Mouse (Mus musculus) lung, adult 2 months (tissue): ENCODE data around the gene Ms4a7.

Source experiments
- CTCF ChIP-seq: fragments of 200-500 bp; IDR thresholded peaks from 2 replicates; pipeline ENCODE4 v1.5.1; 2011; ENCODE audit warnings: mild to moderate bottlenecking, low read length, control low read depth; ENCODE audit not compliant: insufficient read depth
- POLR2A ChIP-seq: fragments of 200-500 bp; IDR thresholded peaks from 2 replicates; pipeline ENCODE4 v1.6.1; 2011; ENCODE audit warnings: low read depth, mild to moderate bottlenecking, control low read depth, low read length, borderline replicate concordance; ENCODE audit errors: extremely low read depth

DNA sequence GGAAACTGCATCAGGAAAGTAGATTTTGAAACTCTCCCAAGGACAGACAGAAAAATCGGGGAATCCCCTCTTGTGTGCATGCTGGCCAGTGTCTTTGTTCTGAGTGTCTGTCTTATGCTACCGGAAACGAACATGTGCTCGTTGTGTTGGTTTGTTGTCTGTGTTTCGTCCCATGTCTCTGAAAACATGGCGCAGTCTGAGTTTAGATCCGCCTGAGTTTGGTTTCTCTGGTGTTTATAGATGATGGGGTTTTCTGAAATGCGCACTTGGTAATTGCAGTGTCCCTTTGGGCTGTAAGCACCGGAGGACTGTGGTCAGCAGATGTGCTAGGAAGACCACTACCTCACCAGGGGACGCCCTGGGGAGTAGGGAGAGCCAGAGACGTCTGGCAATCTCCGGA is 43.0 kb downstream of the Ms4a7 start:
- no peak for TF ChIP-seq CTCF
- no peak for TF ChIP-seq POLR2A
